Mouse (Mus musculus) liver, adult (tissue): ENCODE measurements around the gene Gm9789.
"Not testable (repeated sequence)": the region's sequence is repeated elsewhere in the genome, so short reads cannot be mapped to it uniquely, and the experiment has no call there.

Source experiments
- GATA4 ChIP-seq: IDR thresholded peaks from 2 replicates; pipeline ENCODE4 v1.6.1; 2014; ENCODE audit warnings: mild to moderate bottlenecking, low read length; ENCODE audit not compliant: insufficient replicate concordance

The Gm9789 gene

DNA sequence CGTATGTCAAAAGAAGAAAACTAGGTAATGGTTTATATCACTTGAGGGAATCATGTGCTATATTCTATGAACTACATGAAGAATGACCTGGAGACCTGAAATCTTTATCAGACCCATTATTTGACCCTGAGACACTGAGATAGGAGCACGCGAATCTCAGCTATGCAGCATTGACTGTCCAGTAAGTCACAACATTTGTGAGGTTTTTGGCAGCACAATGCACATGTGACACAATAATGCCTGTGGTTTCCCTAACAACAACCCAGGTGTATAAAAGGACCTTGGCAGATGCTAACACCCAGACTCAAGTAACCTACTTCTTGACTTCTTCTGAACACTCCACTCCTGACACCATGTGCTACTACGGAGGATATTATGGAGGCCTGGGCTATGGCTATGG lies at the start of gene Gm9789:
Gene Gm9789, plus strand, starts transcription at position 301 of the 400 bp plus-strand sequence.
- TF ChIP-seq GATA4 = no peak

DNA sequence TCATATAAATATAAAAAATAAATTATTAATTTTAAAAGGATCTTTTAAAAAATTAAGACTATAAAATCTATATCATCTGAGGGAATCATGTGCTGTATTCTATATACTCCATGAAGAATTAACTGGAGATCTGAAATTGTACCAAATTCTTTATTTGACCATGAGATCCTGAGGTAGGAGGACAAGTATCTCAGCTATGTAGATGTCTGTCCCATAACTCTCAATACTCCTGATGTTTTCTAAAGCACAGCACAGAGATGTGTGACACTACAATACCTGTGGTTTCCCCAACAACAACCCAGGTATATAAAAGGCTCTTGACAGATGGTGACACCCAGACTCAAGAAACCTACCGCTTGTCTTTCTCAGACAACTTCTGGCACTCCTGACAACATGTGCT lies 17.2 kb upstream of the Gm9789 start, which contains the start of gene Gm6358:
Gene Gm6358, plus strand, starts transcription at position 301 of the 400 bp plus-strand sequence.
- no peak for TF ChIP-seq GATA4

DNA sequence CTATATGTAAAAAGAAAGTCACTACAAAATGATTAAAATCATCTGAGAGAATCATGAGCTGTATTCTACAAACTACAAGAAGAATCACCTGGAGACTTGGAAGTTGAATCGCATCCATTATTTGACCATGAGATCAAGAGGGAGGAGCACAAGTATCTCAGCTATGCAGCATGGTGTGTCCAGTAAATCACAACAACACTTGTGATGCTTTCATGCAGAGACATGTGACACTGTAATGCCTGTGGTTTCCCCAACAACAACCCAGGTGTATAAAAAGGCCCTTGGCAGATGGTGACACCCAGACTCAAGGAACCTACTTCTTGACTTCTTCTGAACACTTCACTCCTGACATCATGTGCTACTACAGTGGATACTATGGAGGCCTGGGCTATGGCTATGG lies 7.0 kb upstream of the Gm9789 start, which contains the start of gene Gm10061:
Gene Gm10061, plus strand, starts transcription at position 301 of the 400 bp plus-strand sequence.
- no peak for TF ChIP-seq GATA4

DNA sequence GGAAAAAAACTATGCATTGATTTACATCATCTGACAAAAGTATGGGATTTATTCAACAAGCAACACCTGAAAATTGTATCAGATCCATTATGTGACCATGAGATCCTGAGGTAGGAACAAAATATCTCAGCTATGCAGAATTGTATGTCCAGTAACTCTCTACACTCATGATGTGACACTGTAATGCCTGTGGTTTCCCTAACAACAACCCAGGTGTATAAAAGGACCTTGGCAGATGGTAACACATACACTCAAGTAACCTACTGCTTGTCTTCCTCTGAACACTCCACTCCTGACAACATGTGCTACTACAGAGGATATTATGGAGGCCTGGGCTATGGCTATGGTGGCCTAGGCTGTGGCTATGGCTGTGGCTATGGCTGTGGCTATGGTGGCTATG lies 11.4 kb downstream of the Gm9789 start, which contains the start of gene Gm7735:
Gene Gm7735, plus strand, starts transcription at position 301 of the 400 bp plus-strand sequence.
- TF ChIP-seq GATA4 = not testable (repeated sequence)

DNA sequence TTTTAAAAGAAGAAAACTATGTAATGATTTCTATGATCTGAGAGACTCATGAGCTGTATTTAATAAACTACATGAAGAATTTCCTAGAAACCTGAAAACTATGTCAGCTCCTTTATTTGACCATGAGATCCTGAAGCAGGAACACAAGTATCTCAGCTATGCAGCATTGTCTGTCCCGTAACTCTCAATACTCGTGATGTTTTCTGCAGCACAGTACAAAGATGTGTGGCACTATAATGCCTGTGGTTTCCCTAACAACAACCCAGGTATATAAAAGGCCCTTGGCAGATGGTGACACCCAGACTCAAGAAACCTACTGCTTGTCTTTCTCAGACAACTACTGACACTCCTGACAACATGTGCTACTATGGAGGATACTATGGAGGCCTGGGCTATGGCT lies 16.7 kb downstream of the Gm9789 start, which contains the start of gene 1110057P08Rik:
Gene 1110057P08Rik, plus strand, starts transcription at position 301 of the 400 bp plus-strand sequence.
- TF ChIP-seq GATA4 = no peak

DNA sequence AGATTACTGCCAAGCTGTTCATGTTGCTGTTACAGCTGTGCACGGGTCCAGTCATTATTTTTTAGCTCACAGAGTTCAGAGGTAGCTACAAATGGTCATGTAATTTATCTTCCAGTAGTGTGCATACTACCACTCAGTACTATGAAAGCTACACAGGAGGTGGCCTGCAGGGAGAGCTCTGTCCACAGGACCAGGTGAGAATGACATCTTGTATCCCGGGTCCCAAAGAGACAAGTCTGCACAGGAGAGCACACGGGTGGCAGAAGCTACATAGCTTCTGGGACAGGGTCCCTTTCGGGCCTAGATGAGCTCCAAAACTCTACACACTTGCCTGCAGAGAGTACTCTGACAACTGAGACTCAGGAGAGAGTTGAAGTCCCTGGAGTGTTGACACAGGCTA lies 30.9 kb downstream of the Gm9789 start:
- no peak for TF ChIP-seq GATA4

DNA sequence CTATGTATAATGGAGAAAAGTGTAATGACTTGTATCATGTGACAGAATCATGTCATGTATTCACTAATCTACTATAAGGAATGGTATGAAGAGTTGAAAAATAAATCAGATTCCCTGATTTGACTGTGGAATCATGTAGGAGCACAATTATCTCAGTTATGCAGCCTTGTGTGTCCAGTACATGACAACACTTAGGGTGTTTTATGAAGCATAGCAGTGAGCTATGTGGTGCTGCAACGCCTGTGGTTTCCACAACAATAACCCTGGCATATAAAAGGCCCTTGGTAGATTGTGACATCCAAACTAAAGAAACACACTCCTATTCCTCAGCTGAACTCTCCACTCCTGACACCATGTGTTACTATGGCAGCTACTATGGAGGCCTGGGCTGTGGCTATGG lies 47.8 kb downstream of the Gm9789 start, which contains the start of gene Krtap20-2:
Gene Krtap20-2, plus strand, starts transcription at position 301 of the 400 bp plus-strand sequence.
- no peak for TF ChIP-seq GATA4
